Mouse (Mus musculus) testis, adult 2 months (tissue): Measurements from ENCODE around the gene Mllt10.

Experiments used
- CTCF ChIP-seq: fragments of 200-500 bp; IDR thresholded peaks from 2 replicates; pipeline ENCODE4 v1.5.1; 2012; ENCODE audit warnings: low read depth, mild to moderate bottlenecking, inconsistent platforms, low read length, moderate library complexity; ENCODE audit not compliant: control insufficient read depth, insufficient read depth, insufficient replicate concordance
- POLR2A ChIP-seq: fragments of 200-500 bp; IDR thresholded peaks from 2 replicates; pipeline ENCODE4 v1.6.1; 2012; ENCODE audit warnings: low read depth, mild to moderate bottlenecking, inconsistent platforms, low read length, moderate library complexity; ENCODE audit not compliant: control insufficient read depth

GRCm38 (mm10) chr2:18050018-18050417 is 5.0 kb upstream of the Mllt10 start:
- TF ChIP-seq CTCF = no peak
- no peak for TF ChIP-seq POLR2A
